Mouse (Mus musculus) limb, embryonic 11.5 days (tissue): ENCODE data around the gene Fbh1. TPM values are rescaled to one million over a fixed set of nuclear protein-coding genes. Genes with fewer than 3 reads are reported as not detected.

Experiments
- ATAC-seq: fragments of 200-750 bp; cut with Nextera tagmentation; 2 replicates; pipeline ENCODE4 v1.8.0; 2017; ENCODE audit warnings: low read depth; ENCODE audit not compliant: insufficient number of reproducible peaks, low FRiP score, low TSS enrichment
- DNase-seq: peaks from one replicate; pipeline ENCODE4 v3.0.0-alpha.2; 2015; ENCODE audit warnings: low spot score
- H3K27ac ChIP-seq: fragments of 300-500 bp; sonication (generic); replicated peaks from 2 replicates; pipeline ENCODE4 v1.5.1; 2014; ENCODE audit warnings: low read depth, mild to moderate bottlenecking, low read length
- H3K27me3 ChIP-seq: fragments of 300-500 bp; sonication (generic); 2 replicates; pipeline ENCODE4 v1.6.1; 2014; ENCODE audit warnings: mild to moderate bottlenecking, low read length, mixed read lengths; ENCODE audit not compliant: control insufficient read depth, insufficient read depth
- H3K36me3 ChIP-seq: fragments of 300-500 bp; sonication (generic); 2 replicates; pipeline ENCODE4 v1.6.1; 2014; ENCODE audit warnings: mild to moderate bottlenecking, low read length, moderate library complexity, mixed read lengths; ENCODE audit not compliant: control insufficient read depth, insufficient read depth
- H3K4me1 ChIP-seq: fragments of 300-500 bp; sonication (generic); 2 replicates; pipeline ENCODE4 v1.6.1; 2014; ENCODE audit warnings: low read length, mixed read lengths; ENCODE audit not compliant: control insufficient read depth, insufficient read depth
- H3K4me2 ChIP-seq: fragments of 300-500 bp; sonication (generic); 2 replicates; pipeline ENCODE4 v1.6.1; 2014; ENCODE audit warnings: low read depth, mild to moderate bottlenecking, moderate library complexity; ENCODE audit not compliant: severe bottlenecking
- H3K4me3 ChIP-seq: fragments of 300-500 bp; sonication (generic); 2 replicates; pipeline ENCODE4 v1.5.1; 2014; ENCODE audit warnings: low read depth, low read length
- H3K9ac ChIP-seq: fragments of 300-500 bp; sonication (generic); 2 replicates; pipeline ENCODE4 v1.6.1; 2014; ENCODE audit warnings: mild to moderate bottlenecking, low read length
- H3K9me3 ChIP-seq: fragments of 300-500 bp; sonication (generic); 2 replicates; pipeline ENCODE4 v1.6.1; 2016; ENCODE audit warnings: low read length; ENCODE audit not compliant: control insufficient read depth
- WGBS: fragments of 180-500 bp; shearing (Covaris S2); extraction: QIAGEN DNeasy Blood & Tissue Kit; methylation state at CpG from one replicate; pipeline ENCODE4 v1.1.7; 2014; 5-methylcytosine and 5-hydroxymethylcytosine counted together
- polyA plus RNA-seq: library from polyadenylated mRNA; unstranded; fragments of >200 nt; fragmentation: Nextera tagmentation; extraction: Ambion mirVana; gene quantifications from 2 replicates; pipeline ENCODE4 v1.2.1, GENCODE M21; 2014

Gene Fbh1
- polyA plus RNA-seq, 1 experiment from 2014 or later: 136 TPM

DNA sequence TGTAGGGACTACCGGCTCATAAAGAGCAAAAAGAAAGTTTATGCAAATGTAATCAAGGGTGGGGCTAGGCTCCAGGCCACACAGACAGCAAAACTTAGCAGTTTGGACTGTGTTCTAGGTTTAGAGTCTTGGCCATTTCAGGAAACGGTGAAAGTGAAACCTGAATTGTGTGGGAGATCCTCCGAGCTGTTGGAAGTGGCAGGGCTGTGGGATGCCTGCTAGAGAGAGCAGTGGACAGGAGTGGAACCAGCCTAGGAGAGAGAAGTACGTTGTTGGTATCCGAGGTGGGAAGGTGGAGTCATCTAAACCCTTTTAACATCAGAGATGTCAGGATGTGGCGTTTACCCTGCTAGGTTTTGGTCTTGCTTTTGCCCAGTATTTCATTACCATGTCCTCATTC, 41.5 kb downstream of the Fbh1 start:
- 88% methylated on average over 6 of the region's 6 CpGs for WGBS
- Histone ChIP-seq H3K4me2 (no peak overlapping the region), H3K27me3 (no peaks in the 10 kb centered on the region), H3K4me3 (no peak overlapping the region), H3K9ac (no peak overlapping the region), H3K9me3 (no peaks in the 10 kb centered on the region), H3K4me1 (no peaks in the 10 kb centered on the region), H3K36me3 (peaks cover 1% of the 10 kb centered on the region; the same call in 1 of the 2 replicates), H3K27ac (no peak overlapping the region)
- ATAC-seq: no peak
- DNase-seq: no peak

GRCm38 (mm10) chr2:11732978-11733377, 44.4 kb downstream of the Fbh1 start:
- Histone ChIP-seq H3K36me3 (no peaks in the 10 kb centered on the region), H3K27ac (no peak overlapping the region), H3K9ac (no peak overlapping the region), H3K4me2 (no peak overlapping the region), H3K9me3 (no peaks in the 10 kb centered on the region), H3K27me3 (no peaks in the 10 kb centered on the region), H3K4me1 (no peaks in the 10 kb centered on the region), H3K4me3 (no peak overlapping the region)
- WGBS: 68% methylated on average over 5 of the region's 5 CpGs
- ATAC-seq: no peak
- DNase-seq: no peak

GRCm38 (mm10) chr2:11729091-11729490, 48.3 kb downstream of the Fbh1 start:
- Histone ChIP-seq H3K27me3 (no peaks in the 10 kb centered on the region), H3K4me3 (no peak overlapping the region), H3K9ac (no peak overlapping the region), H3K36me3 (no peaks in the 10 kb centered on the region), H3K9me3 (no peaks in the 10 kb centered on the region), H3K27ac (no peak overlapping the region), H3K4me2 (no peak overlapping the region), H3K4me1 (no peaks in the 10 kb centered on the region)
- DNase-seq (peak; percentile 44), ATAC-seq (no peak)
- 59% methylated on average over 3 of the region's 3 CpGs for WGBS

GRCm38 (mm10) chr2:11727574-11727973, 49.8 kb downstream of the Fbh1 start:
- Histone ChIP-seq H3K4me3 (no peak overlapping the region), H3K36me3 (no peaks in the 10 kb centered on the region), H3K9ac (no peak overlapping the region), H3K4me1 (no peaks in the 10 kb centered on the region), H3K9me3 (no peaks in the 10 kb centered on the region), H3K27ac (no peak overlapping the region), H3K27me3 (no peaks in the 10 kb centered on the region), H3K4me2 (no peak overlapping the region)
- 95% methylated on average over 5 of the region's 5 CpGs for WGBS
- DNase-seq (no peak), ATAC-seq (no peak)

- Histone ChIP-seq H3K4me1 (no peaks in the 10 kb centered on the region), H3K4me3 (no peak overlapping the region), H3K27me3 (no peaks in the 10 kb centered on the region), H3K9ac (no peak overlapping the region), H3K27ac (no peak overlapping the region), H3K9me3 (no peaks in the 10 kb centered on the region), H3K36me3 (no peaks in the 10 kb centered on the region), H3K4me2 (no peak overlapping the region)
- DNase-seq (no peak), ATAC-seq (no peak)
- 78% methylated on average over 9 of the region's 9 CpGs for whole genome bisulfite sequencing
Measured at GRCm38 (mm10) chr2:11722564-11722963, 54.8 kb downstream of the Fbh1 start.

DNA sequence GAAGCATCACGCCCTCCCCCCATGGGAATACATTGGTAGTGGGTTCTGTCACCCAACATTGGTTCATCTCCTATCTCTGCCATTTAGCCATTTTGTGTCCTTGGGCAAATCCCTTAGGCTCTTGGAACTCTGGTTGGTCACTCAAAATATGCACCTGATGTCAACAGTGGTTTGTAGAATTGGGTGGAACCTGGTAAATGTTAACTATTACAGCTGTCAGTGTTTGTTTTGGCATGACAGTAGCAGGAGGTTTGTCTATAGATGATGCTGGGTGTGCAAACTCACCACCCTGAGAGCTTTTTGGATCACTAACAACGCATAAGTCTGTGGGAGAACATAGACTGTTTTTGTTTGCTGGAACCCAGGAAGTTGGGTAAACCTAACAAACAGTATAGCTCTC, 58.8 kb downstream of the Fbh1 start:
- H3K27ac ChIP-seq: no peak overlapping the region
- no peaks in the 10 kb centered on the region for H3K27me3 ChIP-seq
- no peaks in the 10 kb centered on the region for H3K9me3 ChIP-seq
- DNase-seq (no peak), ATAC-seq (no peak)
- WGBS: 87% methylated on average over 2 of the region's 2 CpGs
- H3K4me3 ChIP-seq: no peak overlapping the region
- H3K4me1 ChIP-seq: no peaks in the 10 kb centered on the region
- H3K4me2 ChIP-seq: no peak overlapping the region
- H3K36me3 ChIP-seq: no peaks in the 10 kb centered on the region
- no peak overlapping the region for H3K9ac ChIP-seq

DNA sequence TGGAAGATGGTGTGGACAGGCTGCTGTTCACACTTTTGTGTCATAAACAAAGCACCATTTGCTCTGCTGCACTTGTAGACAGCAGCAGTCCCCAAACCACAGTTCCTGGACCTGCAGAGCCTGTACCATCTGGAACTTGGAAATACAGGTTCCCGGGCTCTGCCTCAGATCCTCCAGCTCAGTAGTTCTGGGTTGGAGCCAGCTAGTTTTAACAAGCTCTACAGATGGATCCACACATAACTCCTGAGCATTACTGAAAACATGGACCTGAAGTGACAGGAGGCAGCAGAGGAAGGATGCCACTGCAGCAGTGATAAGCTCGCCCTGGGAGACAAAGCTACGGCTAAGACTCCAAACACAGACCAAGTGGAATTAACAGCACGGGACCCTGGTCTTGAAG, 62.8 kb downstream of the Fbh1 start:
- DNase-seq (no peak), ATAC-seq (no peak)
- Histone ChIP-seq H3K9me3 (no peaks in the 10 kb centered on the region), H3K27me3 (no peaks in the 10 kb centered on the region), H3K4me3 (no peak overlapping the region), H3K4me1 (no peaks in the 10 kb centered on the region), H3K27ac (no peak overlapping the region), H3K4me2 (no peak overlapping the region), H3K9ac (no peak overlapping the region), H3K36me3 (no peaks in the 10 kb centered on the region)
- WGBS: 82% methylated on average over 4 of the region's 4 CpGs

GRCm38 (mm10) chr2:11713021-11713420, 64.4 kb downstream of the Fbh1 start:
- DNase-seq (no peak), ATAC-seq (no peak)
- H3K4me3 ChIP-seq: no peak overlapping the region
- H3K36me3 ChIP-seq: no peaks in the 10 kb centered on the region
- H3K9me3 ChIP-seq: no peaks in the 10 kb centered on the region
- WGBS: 63% methylated on average over 3 of the region's 3 CpGs
- H3K27me3 ChIP-seq: 0 out of 2 replicates have a peak, but pooled peaks cover 2% of the 10 kb centered on the region
- H3K4me2 ChIP-seq: no peak overlapping the region
- H3K4me1 ChIP-seq: no peaks in the 10 kb centered on the region
- H3K9ac ChIP-seq: no peak overlapping the region
- no peak overlapping the region for H3K27ac ChIP-seq

DNA sequence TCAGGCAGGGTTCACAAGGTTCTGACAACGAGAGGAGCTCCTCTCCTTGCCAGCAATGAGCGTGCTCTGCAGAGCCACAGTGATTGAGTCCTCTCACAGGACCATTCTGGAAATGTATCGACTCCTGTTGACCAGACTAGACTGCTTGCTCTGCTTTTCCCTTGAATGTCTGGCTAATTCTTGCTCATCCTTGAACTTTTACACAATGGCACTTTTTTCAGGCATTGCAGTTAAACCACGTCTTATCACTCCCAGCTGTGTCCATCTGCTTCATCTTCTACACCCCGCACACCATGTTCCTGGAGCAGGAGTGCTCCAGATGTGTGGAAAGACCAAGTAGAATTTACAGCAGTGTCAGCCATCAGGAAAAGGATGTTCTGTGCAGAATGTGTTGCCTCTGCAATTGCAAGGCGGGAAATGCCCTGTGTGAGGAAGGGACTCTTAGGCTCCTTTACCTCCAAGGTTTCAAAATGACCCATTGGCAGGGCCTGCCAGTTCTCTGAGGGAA, 64.8 kb downstream of the Fbh1 start:
- H3K9ac ChIP-seq: no peak overlapping the region
- no peak for DNase-seq
- H3K4me2 ChIP-seq: no peak overlapping the region
- H3K27me3 ChIP-seq: 0 out of 2 replicates have a peak, but pooled peaks cover 2% of the 10 kb centered on the region
- no peaks in the 10 kb centered on the region for H3K9me3 ChIP-seq
- H3K4me1 ChIP-seq: no peaks in the 10 kb centered on the region
- H3K27ac ChIP-seq: no peak overlapping the region
- WGBS: 82% methylated on average over 6 of the region's 6 CpGs
- no peaks in the 10 kb centered on the region for H3K36me3 ChIP-seq
- no peak overlapping the region for H3K4me3 ChIP-seq
- no peak for ATAC-seq
